Comparison of ENCODE assay signal across 9 mouse cellular contexts in the genomic region with DNA sequence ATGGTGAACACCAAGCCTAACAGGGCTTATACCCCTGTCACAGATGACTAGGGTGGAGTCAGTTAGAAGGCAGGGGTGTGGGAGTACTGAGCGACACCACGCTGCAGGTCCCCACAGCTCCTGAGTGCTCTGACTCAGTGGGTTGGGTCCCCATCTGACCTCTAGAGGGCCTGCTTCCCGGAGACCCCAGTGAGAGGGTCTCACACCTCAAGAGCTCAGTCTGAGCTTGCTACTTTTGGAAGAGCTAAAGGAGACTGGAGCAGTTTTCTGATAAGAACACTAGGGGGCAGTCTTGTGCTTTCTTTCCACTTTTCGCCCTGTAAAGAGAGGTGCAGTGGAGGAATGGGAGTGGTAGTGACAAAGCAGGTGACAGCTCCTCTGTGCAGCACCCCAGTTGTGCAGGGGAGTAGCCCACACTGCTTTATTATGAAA. TPM values are rescaled to one million over a fixed set of nuclear protein-coding genes. Genes with fewer than 3 reads are reported as not detected.
DNase-seq lines count a peak whose midpoint lies in the region; ATAC-seq and TF ChIP-seq lines count a peak whose summit lies in the region.
"Had no signal": no experiment of that assay in that cellular context is flagged by ENCODE, and none has a peak within 500 bp of the region (broad histone marks: within the 10 kb centered on the region; RNA-seq: fewer than 3 reads in every experiment).

No protein-coding gene starts in this region.

- H3K4me1 ChIP-seq in cortical plate, adult 2 months (ENCODE audit: control insufficient read depth, insufficient read depth, low read length), result peaks cover 1% of the 10 kb centered on the region; the same call in 1 of the 2 replicates
- peaks cover 25% of the 10 kb centered on the region for H3K4me1 ChIP-seq in hindbrain, embryonic 10.5 days (replicated peaks)
- peaks cover 27% of the 10 kb centered on the region for H3K4me1 ChIP-seq in liver, embryonic 15.5 days (replicated peaks)
- peaks cover 38% of the 10 kb centered on the region for H3K4me1 ChIP-seq in neural tube, embryonic 13.5 days (replicated peaks)
- H3K4me1 ChIP-seq: embryonic facial prominence, embryonic 13.5 days had no signal

- no peak overlapping the region for H3K4me3 ChIP-seq in layer of hippocampus, adult 2 months
- no peak overlapping the region for H3K4me3 ChIP-seq in cortical plate, adult 2 months (ENCODE audit: insufficient read depth, low read length)
- no peak overlapping the region for H3K4me3 ChIP-seq in hindbrain, embryonic 10.5 days
- H3K4me3 ChIP-seq in liver, embryonic 15.5 days (replicated peaks), result no peak overlapping the region
- no peak overlapping the region for H3K4me3 ChIP-seq in neural tube, embryonic 13.5 days
- H3K4me3 ChIP-seq: embryonic facial prominence, embryonic 13.5 days had no signal

- 11% methylated on average over 4 of the region's 4 CpGs for WGBS in hindbrain, embryonic 10.5 days
- WGBS in liver, embryonic 15.5 days (ENCODE audit: insufficient replicate concordance), result 11% methylated on average over 4 of the region's 4 CpGs
- WGBS in neural tube, embryonic 13.5 days, result 8% methylated on average over 4 of the region's 4 CpGs

- ATAC-seq in liver, embryonic 15.5 days (ENCODE audit: insufficient read depth), result peak; percentile 79
- ATAC-seq in neural tube, embryonic 13.5 days (ENCODE audit: low read depth), result peak; percentile 71

- no peaks in the 10 kb centered on the region for H3K36me3 ChIP-seq in hindbrain, embryonic 10.5 days
- no peaks in the 10 kb centered on the region for H3K36me3 ChIP-seq in liver, embryonic 15.5 days (replicated peaks)
- H3K36me3 ChIP-seq in neural tube, embryonic 13.5 days, result no peaks in the 10 kb centered on the region
- H3K36me3 ChIP-seq: embryonic facial prominence, embryonic 13.5 days had no signal

- H3K9ac ChIP-seq in liver, embryonic 15.5 days, result no peak overlapping the region
- no peak overlapping the region for H3K9ac ChIP-seq in neural tube, embryonic 13.5 days
- H3K9ac ChIP-seq: embryonic facial prominence, embryonic 13.5 days had no signal

- H3K27ac ChIP-seq in layer of hippocampus, adult 2 months, result no peak overlapping the region
- H3K27ac ChIP-seq in cortical plate, adult 2 months (ENCODE audit: insufficient read depth, low read length), result no peak overlapping the region
- H3K27ac ChIP-seq in hindbrain, embryonic 10.5 days, result no peak overlapping the region
- H3K27ac ChIP-seq in liver, embryonic 15.5 days (replicated peaks), result no peak overlapping the region
- no peak overlapping the region for H3K27ac ChIP-seq in neural tube, embryonic 13.5 days (replicated peaks)
- H3K27ac ChIP-seq: embryonic facial prominence, embryonic 13.5 days had no signal

- no peak for TF ChIP-seq POLR2A in cortical plate, adult 2 months (IDR thresholded peaks at IDR 0.05; ENCODE audit: extremely low read depth, insufficient read depth, low read length)

- peak; percentile 55 to 61 for DNase-seq in layer of hippocampus, adult 2 months (ENCODE audit: low spot score in 2 of 2)
- DNase-seq in layer of hippocampus, adult 8-10 months (ENCODE audit: low spot score in 2 of 2), result no peak
- DNase-seq in MEL-GATA-1-ER (ENCODE audit: extremely low read depth, low read depth), result peak; percentile 46
- DNase-seq in hindbrain, embryonic 10.5 days (ENCODE audit: low spot score), result peak; percentile 43
- no peak for DNase-seq in testis, postnatal 10 days (ENCODE audit: low spot score)

- H3K9me3 ChIP-seq in hindbrain, embryonic 10.5 days, result no peaks in the 10 kb centered on the region
- no peaks in the 10 kb centered on the region for H3K9me3 ChIP-seq in liver, embryonic 15.5 days (replicated peaks)
- H3K9me3 ChIP-seq in neural tube, embryonic 13.5 days, result no peaks in the 10 kb centered on the region
- H3K9me3 ChIP-seq: embryonic facial prominence, embryonic 13.5 days had no signal

- TF ChIP-seq CTCF in layer of hippocampus, adult 2 months (conservative IDR thresholded peaks at IDR 0.05), result peak; percentile 95
- TF ChIP-seq CTCF in cortical plate, adult 2 months (IDR thresholded peaks at IDR 0.05; ENCODE audit: extremely low read depth, insufficient read depth, low read length), result peak; percentile 73

- no peaks in the 10 kb centered on the region; the same call in 1 of the 2 replicates for H3K27me3 ChIP-seq in hindbrain, embryonic 10.5 days (ENCODE audit: insufficient read depth, poor library complexity, severe bottlenecking)
- no peaks in the 10 kb centered on the region for H3K27me3 ChIP-seq in liver, embryonic 15.5 days
- H3K27me3 ChIP-seq in neural tube, embryonic 13.5 days, result peaks cover 12% of the 10 kb centered on the region; the same call in 1 of the 2 replicates
- H3K27me3 ChIP-seq: embryonic facial prominence, embryonic 13.5 days had no signal

- no peak overlapping the region for H3K4me2 ChIP-seq in liver, embryonic 15.5 days
- no peak overlapping the region for H3K4me2 ChIP-seq in neural tube, embryonic 13.5 days
- H3K4me2 ChIP-seq: embryonic facial prominence, embryonic 13.5 days had no signal

RNA-seq across cellular contexts. Expression of gene Nacc2, which starts 30.9 kb away (rescaled TPM):
- total RNA-seq in layer of hippocampus, adult 2 months (2021), result 10 to 100 TPM; 59.8 to 61.4 TPM
- 10 to 100 TPM; 64.1 to 75.4 (median 65.3) TPM for total RNA-seq in layer of hippocampus, adult 8-10 months (2022)
- 46.9 and 53.6 TPM in 2 replicates for polyA plus RNA-seq in cortical plate, adult 2 months (2012; rRNA removed)
- polyA plus RNA-seq in hindbrain, embryonic 10.5 days (2016; fragmentation: Nextera tagmentation; extraction: Ambion mirVana), result 6.2 and 8.4 TPM in 2 replicates
- 3.4 and 4.3 TPM in 2 replicates for polyA plus RNA-seq in liver, embryonic 15.5 days (2015; fragmentation: Nextera tagmentation; extraction: Ambion mirVana)
- 18.0 and 19.2 TPM in 2 replicates for polyA plus RNA-seq in neural tube, embryonic 13.5 days (2015; fragmentation: Nextera tagmentation; extraction: Ambion mirVana)

RNA-seq across cellular contexts. Expression of gene Lhx3, which starts 54.2 kb away (rescaled TPM):
- not detected for total RNA-seq in layer of hippocampus, adult 2 months (2021)
- under 1 TPM in 3 of 4 experiments, not detected in 1; 0.27 to 0.53 (median 0.31) TPM for total RNA-seq in layer of hippocampus, adult 8-10 months (2022)
- polyA plus RNA-seq in cortical plate, adult 2 months (2012; rRNA removed), result 0.06 TPM in 1 of 2 replicates, not detected in the other
- 4.4 and 6.3 TPM in 2 replicates for polyA plus RNA-seq in hindbrain, embryonic 10.5 days (2016; fragmentation: Nextera tagmentation; extraction: Ambion mirVana)
- not detected in 2 replicates for polyA plus RNA-seq in liver, embryonic 15.5 days (2015; fragmentation: Nextera tagmentation; extraction: Ambion mirVana)
- polyA plus RNA-seq in neural tube, embryonic 13.5 days (2015; fragmentation: Nextera tagmentation; extraction: Ambion mirVana), result 11.8 and 12.5 TPM in 2 replicates

Comparison
In these comparisons a context has a peak if more than half of its experiments do, and no peak if none do; other contexts are left out.
1. DNase-seq: peak in layer of hippocampus, adult 2 months (2 of 2), MEL-GATA-1-ER (single experiment) and hindbrain, embryonic 10.5 days (single experiment); none in layer of hippocampus, adult 8-10 months (0 of 2) and testis, postnatal 10 days (single experiment).